Mouse (Mus musculus) G1E (cell line): Measurements from ENCODE around the gene Saa2.

ENCODE experiments used
- CTCF ChIP-seq: IDR thresholded peaks from 2 replicates; pipeline ENCODE4 v1.5.1; 2012; ENCODE audit warnings: low read depth, low read length, inconsistent platforms, mixed read lengths
- GATA1 ChIP-seq: IDR thresholded peaks from 2 replicates; pipeline ENCODE4 v1.6.1; 2012; ENCODE audit warnings: borderline replicate concordance, low read length, inconsistent platforms, mixed read lengths
- TAL1 ChIP-seq: conservative IDR thresholded peaks from 2 replicates; pipeline ENCODE4 v1.6.1; 2012; ENCODE audit warnings: low read depth, low read length, inconsistent platforms, mixed read lengths

- TF ChIP-seq CTCF (no peak), TAL1 (no peak), GATA1 (no peak)
Observed at GRCm38 (mm10) chr7:46796779-46797178, 45.2 kb downstream of the Saa2 start.
